Mouse (Mus musculus) liver, embryonic 11.5 days (tissue): Measurements from ENCODE around the gene Lrig3. TPM values are rescaled to one million over a fixed set of nuclear protein-coding genes. Genes with fewer than 3 reads are reported as not detected.

Source experiments
- ATAC-seq: fragments of 200-750 bp; cut with Nextera tagmentation; replicated peaks from 2 replicates; pipeline ENCODE4 v1.8.0; 2017; ENCODE audit warnings: moderate number of reproducible peaks, mild to moderate bottlenecking, moderate TSS enrichment, moderate library complexity; ENCODE audit not compliant: low FRiP score
- DNase-seq: peaks from one replicate; pipeline ENCODE4 v3.0.0-alpha.2; 2017; ENCODE audit warnings: low spot score
- H3K27ac ChIP-seq: fragments of 300-500 bp; sonication (generic); 2 replicates; pipeline ENCODE4 v1.5.1; 2014; ENCODE audit warnings: mild to moderate bottlenecking, low read depth, low read length, control low read depth
- H3K27me3 ChIP-seq: fragments of 300-500 bp; sonication (generic); replicated peaks from 2 replicates; pipeline ENCODE4 v1.6.1; 2014; ENCODE audit warnings: low read length, mixed read lengths; ENCODE audit not compliant: control insufficient read depth, insufficient read depth
- H3K36me3 ChIP-seq: fragments of 300-500 bp; sonication (generic); 2 replicates; pipeline ENCODE4 v1.6.1; 2014; ENCODE audit warnings: mild to moderate bottlenecking, low read length, moderate library complexity, mixed read lengths; ENCODE audit not compliant: control insufficient read depth, insufficient read depth
- H3K4me1 ChIP-seq: fragments of 300-500 bp; sonication (generic); replicated peaks from 2 replicates; pipeline ENCODE4 v1.6.1; 2014; ENCODE audit warnings: low read length, mixed read lengths; ENCODE audit not compliant: control insufficient read depth, insufficient read depth
- H3K4me2 ChIP-seq: fragments of 300-500 bp; sonication (generic); 2 replicates; pipeline ENCODE4 v1.6.1; 2014; ENCODE audit warnings: mild to moderate bottlenecking, control low read depth, moderate library complexity
- H3K4me3 ChIP-seq: fragments of 300-500 bp; sonication (generic); 2 replicates; pipeline ENCODE4 v1.5.1; 2014; ENCODE audit warnings: low read depth, low read length, control low read depth
- H3K9ac ChIP-seq: fragments of 300-500 bp; sonication (generic); 2 replicates; pipeline ENCODE4 v1.6.1; 2014; ENCODE audit warnings: low read depth, low read length, control low read depth
- H3K9me3 ChIP-seq: fragments of 300-500 bp; sonication (generic); 2 replicates; pipeline ENCODE4 v1.6.1; 2016; ENCODE audit warnings: low read length, inconsistent platforms, mixed read lengths; ENCODE audit not compliant: control insufficient read depth
- WGBS: fragments of 180-500 bp; shearing (Covaris S2); extraction: QIAGEN DNeasy Blood & Tissue Kit; methylation state at CpG from one replicate; pipeline ENCODE4 v1.1.7; 2014; 5-methylcytosine and 5-hydroxymethylcytosine counted together
- microRNA-seq: library from miRNA; unstranded; fragments of <30 nt; microRNA quantifications from one replicate; pipeline ENCODE4, GENCODE M21; 2017; ENCODE audit warnings: borderline number of aligned reads
- polyA plus RNA-seq: library from polyadenylated mRNA; unstranded; fragments of >200 nt; fragmentation: Nextera tagmentation; extraction: Ambion mirVana; gene quantifications from 2 replicates; pipeline ENCODE4 v1.2.1, GENCODE M21; 2014

The Lrig3 gene
- polyA plus RNA-seq, 1 experiment from 2014 or later, result 3.6 TPM

DNA sequence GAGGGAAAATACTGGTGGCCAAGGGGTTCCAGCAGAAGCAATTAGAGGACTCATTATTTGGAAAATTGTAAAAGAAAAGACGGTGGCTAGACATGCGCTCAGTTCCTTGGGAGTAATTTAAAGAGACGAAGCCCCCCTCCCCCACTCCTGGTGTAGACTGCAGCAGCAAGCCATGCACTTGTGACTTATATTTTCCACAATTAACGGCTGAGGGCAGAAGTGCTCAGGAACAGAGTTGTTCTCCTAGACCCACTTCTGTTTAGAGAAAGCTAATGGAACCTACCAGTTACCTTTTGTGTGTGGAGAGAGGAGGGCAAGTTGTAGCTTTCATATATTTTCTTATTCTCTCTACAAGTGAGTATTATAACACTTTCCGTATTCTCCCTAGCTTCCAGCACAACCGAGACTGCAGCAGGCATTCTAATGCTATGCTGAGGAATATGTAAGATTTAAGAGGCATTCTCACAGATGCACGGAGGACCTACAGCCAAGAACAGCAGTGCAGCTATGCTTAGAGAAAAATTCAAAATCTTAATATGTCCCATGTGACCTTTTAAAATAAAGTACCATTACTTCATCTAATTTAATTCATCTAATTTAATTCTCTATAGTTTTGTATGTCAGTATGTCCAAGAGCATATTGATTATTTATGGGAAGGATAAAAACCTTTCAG lies 63.6 kb downstream of the Lrig3 start:
- Histone ChIP-seq H3K27me3 (no peaks in the 10 kb centered on the region), H3K4me2 (no peak overlapping the region), H3K9me3 (no peaks in the 10 kb centered on the region), H3K36me3 (no peaks in the 10 kb centered on the region), H3K27ac (no peak overlapping the region), H3K4me3 (no peak overlapping the region), H3K4me1 (no peaks in the 10 kb centered on the region), H3K9ac (no peak overlapping the region)
- ATAC-seq (no peak), DNase-seq (no peak)
- 65% methylated on average over 7 of the region's 7 CpGs for WGBS

GRCm38 (mm10) chr10:126056881-126057280 lies 90.9 kb downstream of the Lrig3 start:
- Histone ChIP-seq H3K9ac (no peak overlapping the region), H3K4me2 (no peak overlapping the region), H3K36me3 (no peaks in the 10 kb centered on the region), H3K4me3 (no peak overlapping the region), H3K27me3 (no peaks in the 10 kb centered on the region), H3K4me1 (no peaks in the 10 kb centered on the region), H3K27ac (no peak overlapping the region), H3K9me3 (no peaks in the 10 kb centered on the region; the same call in 1 of the 2 replicates)
- no peak for ATAC-seq
- no peak for DNase-seq
- WGBS, result 69% methylated on average over 3 of the region's 3 CpGs

- Histone ChIP-seq H3K36me3 (no peaks in the 10 kb centered on the region), H3K27ac (no peak overlapping the region), H3K9ac (no peak overlapping the region), H3K4me1 (no peaks in the 10 kb centered on the region), H3K4me2 (no peak overlapping the region), H3K9me3 (no peaks in the 10 kb centered on the region; the same call in 1 of the 2 replicates), H3K27me3 (no peaks in the 10 kb centered on the region), H3K4me3 (no peak overlapping the region)
- ATAC-seq, result no peak
- WGBS, result 77% methylated on average over 4 of the region's 4 CpGs
- no peak for DNase-seq
Measured at GRCm38 (mm10) chr10:126062812-126063211, 96.8 kb downstream of the Lrig3 start.

Small RNA genes within 50 kb of the gene (microRNA-seq; reads per million reads assigned to microRNA genes)
- not detected for gene Gm22183
